ENCODE assay signal across 10 mouse cellular contexts in genomic region chr9:68116221-68116741, GRCm38 (mm10).
A peak's percentile ranks its signal among the peaks of the same experiment; 100 is the strongest.
DNase-seq lines count a peak whose midpoint lies in the region; ATAC-seq and TF ChIP-seq lines count a peak whose summit lies in the region.
"Had no signal": no experiment of that assay in that cellular context is flagged by ENCODE, and none has a peak within 500 bp of the region (broad histone marks: within the 10 kb centered on the region; RNA-seq: fewer than 3 reads in every experiment).

No protein-coding gene starts in this region.

- H3K4me2 ChIP-seq in kidney, embryonic 14.5 days (replicated peaks; ENCODE audit: low read depth, low read length), result no peak overlapping the region
- no peak overlapping the region for H3K4me2 ChIP-seq in heart, embryonic 11.5 days
- H3K4me2 ChIP-seq: liver, embryonic 11.5 days had no signal

- no peaks in the 10 kb centered on the region for H3K36me3 ChIP-seq in kidney, embryonic 14.5 days (ENCODE audit: control insufficient read depth, insufficient read depth, low read length)
- H3K36me3 ChIP-seq in heart, embryonic 11.5 days (ENCODE audit: control insufficient read depth, insufficient read depth, low read length), result no peaks in the 10 kb centered on the region

- no peak overlapping the region for H3K9ac ChIP-seq in kidney, embryonic 14.5 days (ENCODE audit: low read depth, low read length)
- H3K9ac ChIP-seq in heart, embryonic 11.5 days (ENCODE audit: low read depth, low read length), result no peak overlapping the region

- H3K27ac ChIP-seq in kidney, embryonic 14.5 days (ENCODE audit: low read depth, low read length), result no peak overlapping the region
- no peak overlapping the region for H3K27ac ChIP-seq in cerebellum, adult 2 months (ENCODE audit: insufficient read depth, low read length)
- no peak overlapping the region for H3K27ac ChIP-seq in heart, embryonic 11.5 days (ENCODE audit: low read depth, low read length)

- no peak overlapping the region for H3K4me3 ChIP-seq in kidney, embryonic 14.5 days (ENCODE audit: low read length)
- no peak overlapping the region for H3K4me3 ChIP-seq in cerebellum, adult 2 months (replicated peaks; ENCODE audit: insufficient read depth, low read depth, low read length)
- H3K4me3 ChIP-seq in heart, embryonic 11.5 days (ENCODE audit: low read depth, low read length), result no peak overlapping the region
- H3K4me3 ChIP-seq: megakaryocyte, embryonic 14.5 days had no signal

- no peaks in the 10 kb centered on the region for H3K9me3 ChIP-seq in kidney, embryonic 14.5 days (ENCODE audit: control insufficient read depth, low read length)
- no peaks in the 10 kb centered on the region for H3K9me3 ChIP-seq in heart, embryonic 11.5 days (replicated peaks; ENCODE audit: control insufficient read depth, low read length)

- H3K27me3 ChIP-seq in kidney, embryonic 14.5 days (ENCODE audit: control insufficient read depth, insufficient read depth, low read length), result no peaks in the 10 kb centered on the region
- H3K27me3 ChIP-seq in cerebellum, adult 2 months (ENCODE audit: control insufficient read depth, insufficient read depth, low read length), result no peaks in the 10 kb centered on the region
- no peaks in the 10 kb centered on the region for H3K27me3 ChIP-seq in heart, embryonic 11.5 days (ENCODE audit: control insufficient read depth, insufficient read depth, low read length)
- H3K27me3 ChIP-seq: megakaryocyte, embryonic 14.5 days had no signal

- DNase-seq in kidney, adult 11 months, result peak; percentile 12
- peak; percentile 79 for DNase-seq in brain, adult 2 months (ENCODE audit: low read depth, low spot score)
- DNase-seq in cerebellum, adult 2 months, result peak; percentile 52 to 68
- peak; percentile 17 to 57 for DNase-seq in kidney, postnatal 25 days
- DNase-seq in adrenal gland, adult (ENCODE audit: inconsistent age in 2 of 2, low spot score in 1 of 2), result no peak

- WGBS in kidney, embryonic 14.5 days, result 50% methylated on average over 10 of the region's 10 CpGs
- WGBS in cerebellum, adult 2 months, result 17% methylated on average over 10 of the region's 10 CpGs
- 85% methylated on average over 10 of the region's 10 CpGs for WGBS in heart, embryonic 11.5 days (ENCODE audit: insufficient replicate concordance)

- no peaks in the 10 kb centered on the region for H3K4me1 ChIP-seq in kidney, embryonic 14.5 days (ENCODE audit: control insufficient read depth, insufficient read depth, low read length)
- H3K4me1 ChIP-seq in cerebellum, adult 2 months (ENCODE audit: control insufficient read depth, insufficient read depth, low read length), result peaks cover 3% of the 10 kb centered on the region; the same call in 1 of the 2 replicates
- no peaks in the 10 kb centered on the region for H3K4me1 ChIP-seq in heart, embryonic 11.5 days (ENCODE audit: control insufficient read depth, insufficient read depth, low read length)
- H3K4me1 ChIP-seq: megakaryocyte, embryonic 14.5 days had no signal

- TF ChIP-seq CTCF in cerebellum, adult 2 months (IDR thresholded peaks at IDR 0.05; ENCODE audit: borderline replicate concordance, insufficient read depth, low read depth, low read length), result no peak

- TF ChIP-seq POLR2A in cerebellum, adult 2 months (IDR thresholded peaks at IDR 0.05; ENCODE audit: borderline replicate concordance, insufficient read depth, low read length), result no peak

- ATAC-seq in kidney, embryonic 14.5 days (ENCODE audit: low FRiP score, low TSS enrichment), result no peak
- no peak for ATAC-seq in heart, embryonic 11.5 days (replicated peaks; ENCODE audit: insufficient number of reproducible peaks, low FRiP score, low TSS enrichment)
- ATAC-seq: activated CD4-positive, CD25-positive, alpha-beta regulatory T cell, adult 4 months had no signal

Comparison
In these comparisons a context has a peak if more than half of its experiments do, and no peak if none do; other contexts are left out.
1. DNase-seq: peak in kidney, adult 11 months (single experiment), brain, adult 2 months (single experiment), cerebellum, adult 2 months (2 of 2) and kidney, postnatal 25 days (2 of 2); none in adrenal gland, adult (0 of 2).